Mouse (Mus musculus) cerebellum, adult 18-20 months (tissue): ENCODE results near the gene Sprr2a2.
"Not testable (repeated sequence)": the region's sequence is repeated elsewhere in the genome, so short reads cannot be mapped to it uniquely, and the experiment has no call there.

Experiments
- DNase-seq, 2 experiments: peaks; one replicate each; pipeline ENCODE4 v3.0.0; 2021

Gene Sprr2a2

GRCm38 (mm10) chr3:92215569-92215968 is at the start of gene Sprr2a2, which contains the start of gene Sprr2a1:
TSS of gene Sprr2a2 (plus strand) at chr3:92215920.
TSS of gene Sprr2a1 (plus strand) at chr3:92215799.
- not testable (repeated sequence) for DNase-seq

GRCm38 (mm10) chr3:92169847-92170246 is 45.9 kb upstream of the Sprr2a2 start:
- DNase-seq = no peak

- no peak for DNase-seq
Observed at GRCm38 (mm10) chr3:92176880-92177279, 38.8 kb upstream of the Sprr2a2 start.

- DNase-seq = no peak
Observed at GRCm38 (mm10) chr3:92195512-92196200, 20.1 kb upstream of the Sprr2a2 start.

GRCm38 (mm10) chr3:92211133-92211925 is 4.4 kb upstream of the Sprr2a2 start:
- DNase-seq = not testable (repeated sequence)

GRCm38 (mm10) chr3:92212059-92212458 is 3.7 kb upstream of the Sprr2a2 start:
- DNase-seq = not testable (repeated sequence)

GRCm38 (mm10) chr3:92213651-92214050 is 2.1 kb upstream of the Sprr2a2 start:
- not testable (repeated sequence) for DNase-seq

- DNase-seq = not testable (repeated sequence)
Observed at GRCm38 (mm10) chr3:92219031-92219430, 3.3 kb downstream of the Sprr2a2 start.

- not testable (repeated sequence) for DNase-seq
Observed at GRCm38 (mm10) chr3:92223708-92224107, 8.0 kb downstream of the Sprr2a2 start.

GRCm38 (mm10) chr3:92227410-92227809 is 11.7 kb downstream of the Sprr2a2 start:
- DNase-seq = not testable (repeated sequence)

- not testable (repeated sequence) for DNase-seq
Observed at GRCm38 (mm10) chr3:92236463-92237189, 20.9 kb downstream of the Sprr2a2 start.

GRCm38 (mm10) chr3:92238736-92239135 is 23.0 kb downstream of the Sprr2a2 start:
- DNase-seq = not testable (repeated sequence)

- DNase-seq = not testable (repeated sequence)
Observed at GRCm38 (mm10) chr3:92239197-92239596, 23.5 kb downstream of the Sprr2a2 start.

GRCm38 (mm10) chr3:92244833-92245232 is 29.1 kb downstream of the Sprr2a2 start:
- DNase-seq = not testable (repeated sequence)

- DNase-seq = not testable (repeated sequence)
Observed at GRCm38 (mm10) chr3:92246245-92246644, 30.5 kb downstream of the Sprr2a2 start.

GRCm38 (mm10) chr3:92248494-92248893 is 32.8 kb downstream of the Sprr2a2 start:
- not testable (repeated sequence) for DNase-seq

- not testable (repeated sequence) for DNase-seq
Observed at GRCm38 (mm10) chr3:92250450-92250849, 34.7 kb downstream of the Sprr2a2 start.

GRCm38 (mm10) chr3:92253860-92254259 is 38.1 kb downstream of the Sprr2a2 start:
- DNase-seq = not testable (repeated sequence)

- not testable (repeated sequence) for DNase-seq
Observed at GRCm38 (mm10) chr3:92258526-92258925, 42.8 kb downstream of the Sprr2a2 start.

GRCm38 (mm10) chr3:92263462-92263861 is 47.7 kb downstream of the Sprr2a2 start:
- not testable (repeated sequence) for DNase-seq

- not testable (repeated sequence) for DNase-seq
Observed at GRCm38 (mm10) chr3:92271414-92271985, 55.8 kb downstream of the Sprr2a2 start.

- not testable (repeated sequence) for DNase-seq
Observed at GRCm38 (mm10) chr3:92273504-92273903, 57.8 kb downstream of the Sprr2a2 start.

- DNase-seq = not testable (repeated sequence)
Observed at GRCm38 (mm10) chr3:92274018-92274417, 58.3 kb downstream of the Sprr2a2 start.
